Mouse (Mus musculus): ENCODE measurements around the gene Clec2d. TPM values are rescaled to one million over a fixed set of nuclear protein-coding genes. Genes with fewer than 3 reads are reported as not detected.
"Not testable (repeated sequence)": the region's sequence is repeated elsewhere in the genome, so short reads cannot be mapped to it uniquely, and the experiment has no call there.

Gene Clec2d
- total RNA-seq, 2 experiments from 2014 or later, result 6.2 to 7.4 TPM

GRCm38 (mm10) chr6:129186457-129187199 lies 6.2 kb downstream of the Clec2d start:
- no peak for DNase-seq (ENCODE audit: extremely low spot score in 1 of 2, low spot score in 1 of 2)

- DNase-seq (ENCODE audit: extremely low spot score in 1 of 2, low spot score in 1 of 2), result no peak
Measured at GRCm38 (mm10) chr6:129187200-129187651, 6.8 kb downstream of the Clec2d start.

GRCm38 (mm10) chr6:129187816-129188215 lies 7.4 kb downstream of the Clec2d start:
- DNase-seq (ENCODE audit: extremely low spot score in 1 of 2, low spot score in 1 of 2), result not testable (repeated sequence)

GRCm38 (mm10) chr6:129193431-129193830 lies 13.0 kb downstream of the Clec2d start:
- no peak for DNase-seq (ENCODE audit: extremely low spot score in 1 of 2, low spot score in 1 of 2)

DNA sequence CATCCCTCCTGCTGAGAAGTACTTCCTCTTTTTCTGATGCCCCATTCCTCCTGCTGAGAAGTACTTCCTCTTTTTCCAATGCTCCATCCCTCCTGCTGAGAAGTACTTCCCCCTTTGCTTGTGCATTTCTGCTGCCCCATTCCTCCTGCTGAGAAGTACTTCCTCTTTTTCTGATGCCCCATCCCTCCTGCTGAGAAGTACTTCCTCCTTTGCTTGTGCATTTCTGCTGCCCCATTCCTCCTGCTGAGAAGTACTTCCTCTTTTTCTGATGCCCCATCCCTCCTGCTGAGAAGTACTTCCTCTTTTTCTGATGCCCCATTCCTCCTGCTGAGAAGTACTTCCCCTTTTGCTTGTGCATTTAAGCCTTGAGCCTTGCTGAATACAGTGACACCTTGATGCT lies 19.7 kb downstream of the Clec2d start:
- DNase-seq (ENCODE audit: extremely low spot score in 1 of 2, low spot score in 1 of 2), result not testable (repeated sequence)

DNA sequence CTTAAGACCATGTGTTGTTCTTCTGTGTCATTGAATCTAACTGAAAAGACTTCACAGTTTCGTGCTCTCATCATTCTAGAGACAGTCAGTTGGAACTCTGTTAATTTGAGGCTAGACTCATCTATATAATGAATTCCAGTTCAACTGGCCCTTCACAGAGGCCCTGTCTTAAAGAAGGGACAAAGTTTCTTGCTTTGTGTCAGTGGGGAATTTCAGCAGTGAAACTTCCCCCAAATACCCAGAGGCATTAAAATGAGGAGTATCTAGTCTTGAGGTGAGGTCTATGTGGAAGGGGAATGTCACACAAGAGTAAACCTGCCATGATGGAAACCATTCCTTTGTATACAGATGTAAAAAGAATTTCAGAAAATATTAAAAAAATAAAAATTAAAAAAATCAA lies 21.9 kb downstream of the Clec2d start:
- no peak for DNase-seq (ENCODE audit: extremely low spot score in 1 of 2, low spot score in 1 of 2)

GRCm38 (mm10) chr6:129204342-129204741 lies 23.9 kb downstream of the Clec2d start:
- DNase-seq (ENCODE audit: extremely low spot score in 1 of 2, low spot score in 1 of 2), result no peak

DNA sequence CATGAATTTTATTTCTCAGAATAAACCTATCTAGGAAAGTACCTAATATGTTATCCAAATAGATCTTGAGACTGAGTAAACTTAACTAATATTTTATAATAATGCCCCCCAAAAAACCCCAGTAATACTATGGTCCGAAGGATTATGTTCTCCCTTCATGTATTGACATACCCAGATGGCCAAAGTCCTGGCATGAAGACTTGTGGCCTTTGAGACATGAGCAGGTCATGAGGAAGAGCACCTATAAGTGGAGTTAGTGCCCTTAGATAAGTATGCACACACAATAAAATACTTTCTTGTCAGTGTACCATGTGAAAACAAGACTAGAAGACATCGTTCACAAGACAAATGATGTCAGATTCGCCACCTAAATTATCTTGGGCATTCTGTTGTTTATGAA lies 24.4 kb downstream of the Clec2d start:
- no peak for DNase-seq (ENCODE audit: extremely low spot score in 1 of 2, low spot score in 1 of 2)

DNA sequence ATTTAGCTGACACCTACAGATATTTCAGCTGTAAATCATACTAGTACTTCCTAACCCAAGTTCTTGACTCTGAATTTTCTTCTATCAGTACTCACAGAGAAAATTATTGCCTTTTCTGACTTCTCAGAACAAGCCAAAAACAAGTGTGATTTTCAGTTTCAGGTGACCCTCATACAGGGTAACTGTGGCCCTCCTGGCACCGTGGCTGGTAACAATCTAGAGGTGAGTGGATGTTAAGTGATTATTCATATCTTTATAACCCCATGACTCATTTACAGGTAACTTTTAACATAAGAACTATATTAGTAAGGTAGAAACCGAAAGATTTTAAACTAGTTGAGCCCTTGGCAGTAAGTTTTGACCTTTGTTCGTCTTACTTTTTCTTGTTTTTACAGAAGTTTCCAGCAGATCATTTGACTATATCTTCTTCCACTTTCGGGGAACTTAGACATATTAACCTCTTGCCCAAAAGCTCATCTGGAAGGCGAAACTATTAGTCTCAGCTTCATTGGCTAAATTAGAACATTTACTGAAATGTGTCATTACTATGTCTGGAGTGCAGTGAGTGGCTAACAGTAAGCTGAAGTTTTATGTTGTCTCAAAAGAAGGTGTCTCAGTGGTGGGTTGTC lies 28.6 kb downstream of the Clec2d start:
- no peak for DNase-seq (ENCODE audit: extremely low spot score in 1 of 2, low spot score in 1 of 2)

GRCm38 (mm10) chr6:129209785-129210446 lies 29.5 kb downstream of the Clec2d start:
- no peak for DNase-seq (ENCODE audit: extremely low spot score in 1 of 2, low spot score in 1 of 2)

- no peak for DNase-seq (ENCODE audit: extremely low spot score in 1 of 2, low spot score in 1 of 2)
Measured at GRCm38 (mm10) chr6:129210447-129210790, 30.0 kb downstream of the Clec2d start.

GRCm38 (mm10) chr6:129212421-129213195 lies 32.2 kb downstream of the Clec2d start:
- DNase-seq (ENCODE audit: extremely low spot score in 1 of 2, low spot score in 1 of 2), result no peak

DNA sequence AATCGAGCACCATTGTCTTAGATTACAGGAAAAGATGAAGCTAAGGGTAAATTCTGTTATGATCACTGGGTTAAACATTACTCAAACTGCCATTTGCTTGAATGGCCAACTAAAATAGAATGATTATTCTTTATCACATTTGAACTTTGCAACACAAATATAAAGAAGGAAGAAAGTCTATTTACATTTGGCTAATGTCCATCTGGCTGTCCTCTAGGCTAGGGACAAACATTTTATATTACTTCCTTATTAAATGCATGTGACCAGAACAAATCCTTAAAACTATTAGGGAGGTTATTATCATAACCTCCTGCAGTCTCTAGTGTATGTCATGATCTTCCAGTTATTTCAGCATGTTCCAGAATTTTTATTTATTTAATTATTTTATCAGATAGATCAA lies 33.1 kb downstream of the Clec2d start:
- no peak for DNase-seq (ENCODE audit: extremely low spot score in 1 of 2, low spot score in 1 of 2)

GRCm38 (mm10) chr6:129214263-129214662 lies 33.8 kb downstream of the Clec2d start:
- no peak for DNase-seq (ENCODE audit: extremely low spot score in 1 of 2, low spot score in 1 of 2)

- DNase-seq (ENCODE audit: extremely low spot score in 1 of 2, low spot score in 1 of 2), result no peak
Measured at GRCm38 (mm10) chr6:129215053-129215452, 34.6 kb downstream of the Clec2d start.

DNA sequence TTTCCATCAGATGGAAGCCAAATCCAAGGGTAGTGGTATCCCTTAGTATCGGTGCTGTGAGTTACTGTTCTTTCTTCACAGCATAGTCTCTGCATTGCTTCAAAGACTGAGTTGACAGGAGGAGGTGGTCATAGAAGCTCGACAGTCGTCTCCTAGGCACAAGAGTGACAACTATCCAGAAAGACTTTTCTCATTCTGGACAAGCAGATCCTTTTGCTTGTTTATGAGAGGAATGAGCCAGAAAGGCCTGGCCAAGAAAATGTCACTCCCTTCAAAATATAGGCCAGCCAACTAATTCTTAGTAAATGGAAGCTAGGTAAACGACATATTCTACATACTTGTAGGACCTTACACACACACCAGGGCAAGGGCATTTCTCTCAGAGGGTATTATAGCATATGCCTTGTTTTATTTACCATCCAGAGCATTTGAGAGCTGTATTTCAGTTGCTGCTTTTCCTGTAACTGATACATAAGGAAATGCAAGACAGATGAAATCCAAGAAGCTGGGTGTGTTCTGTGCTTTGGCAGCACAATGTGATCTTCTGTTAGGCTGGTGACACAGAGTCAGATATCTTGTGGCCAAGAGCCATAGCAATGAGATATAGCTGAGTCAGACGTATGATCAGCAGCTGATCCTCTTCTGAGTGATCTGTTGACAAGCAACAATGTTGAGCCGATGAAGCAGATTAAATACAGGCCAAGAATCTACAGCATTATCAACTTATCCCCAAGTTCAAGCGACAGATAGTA lies 35.6 kb downstream of the Clec2d start:
- no peak for DNase-seq (ENCODE audit: extremely low spot score in 1 of 2, low spot score in 1 of 2)

DNA sequence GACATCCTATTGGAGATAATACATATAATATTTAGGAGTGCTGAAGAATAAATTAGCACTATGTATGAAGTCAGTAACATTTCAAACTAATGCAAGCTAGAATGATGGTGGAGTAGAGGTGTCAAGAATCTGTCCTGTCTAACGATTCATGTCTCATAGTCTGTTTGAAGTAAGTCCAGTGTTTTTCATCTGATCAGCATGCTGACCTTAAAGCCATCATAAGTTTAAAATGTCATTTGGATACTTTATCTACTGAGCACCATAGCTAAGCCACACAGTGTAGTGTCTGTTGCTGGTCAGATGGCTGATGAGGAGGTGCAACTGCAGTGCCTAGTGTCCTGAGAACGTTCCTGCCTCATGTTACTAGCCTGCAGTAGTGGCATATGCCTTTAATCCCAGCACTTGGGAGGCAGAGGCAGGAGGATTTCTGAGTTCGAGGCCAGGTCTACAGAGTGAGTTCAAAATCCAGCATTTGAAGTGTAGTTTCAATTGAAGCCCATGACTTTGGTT lies 36.4 kb downstream of the Clec2d start:
- DNase-seq (ENCODE audit: extremely low spot score in 1 of 2, low spot score in 1 of 2), result no peak

GRCm38 (mm10) chr6:129218191-129218696 lies 37.8 kb downstream of the Clec2d start:
- DNase-seq (ENCODE audit: extremely low spot score in 1 of 2, low spot score in 1 of 2), result no peak

DNA sequence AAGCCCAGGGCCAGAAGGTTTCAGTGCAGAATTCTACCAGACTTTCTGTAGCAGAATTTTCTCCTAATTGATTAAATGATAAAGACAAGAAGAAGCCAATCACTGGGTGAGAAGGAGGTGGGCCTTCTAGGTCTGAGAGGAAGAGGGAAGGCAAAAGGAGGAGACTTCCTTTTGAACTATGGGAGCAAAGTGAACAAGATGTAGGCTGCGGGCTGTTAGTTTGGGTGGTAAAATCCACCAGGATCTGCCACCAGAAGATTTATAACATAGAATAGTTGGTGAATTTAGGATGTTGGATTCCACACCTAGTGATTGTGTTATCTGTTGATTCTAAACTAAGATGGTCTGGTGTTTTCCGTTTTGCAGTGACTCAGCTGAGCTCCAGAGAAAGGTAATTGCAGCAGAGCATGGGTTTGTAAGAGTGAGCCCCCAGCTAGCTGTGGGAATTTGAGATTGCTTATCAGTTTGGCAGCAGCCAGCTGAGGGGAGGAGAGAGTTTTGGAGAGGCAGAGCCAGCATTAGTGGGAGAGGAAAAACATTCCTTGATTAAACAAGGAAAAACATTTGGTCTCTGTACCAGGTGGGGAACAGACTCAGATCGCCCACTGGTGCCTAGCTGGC lies 39.6 kb downstream of the Clec2d start:
- DNase-seq (ENCODE audit: extremely low spot score in 1 of 2, low spot score in 1 of 2), result no peak

All from layer of hippocampus, postnatal 25 days (tissue).